Mouse (Mus musculus) E14TG2a.4 (cell line): ENCODE measurements at regions not wholly inside any gene's neighbourhood (a gene's known extent, or its start where the extent isn't known, plus 50 kb on each side); places are given as distances from the start of the nearest gene placed in this dataset.

Experiments used
- CTCF ChIP-seq: conservative IDR thresholded peaks from 2 replicates; pipeline ENCODE4 v1.5.1; 2014; ENCODE audit warnings: low read length
- NANOG ChIP-seq: IDR thresholded peaks from 2 replicates; pipeline ENCODE4 v1.6.1; 2014; ENCODE audit warnings: borderline replicate concordance, low read length, mixed read lengths
- POU5F1 ChIP-seq: IDR thresholded peaks from 2 replicates; pipeline ENCODE4 v1.6.1; 2014; ENCODE audit warnings: low read length, borderline replicate concordance

DNA sequence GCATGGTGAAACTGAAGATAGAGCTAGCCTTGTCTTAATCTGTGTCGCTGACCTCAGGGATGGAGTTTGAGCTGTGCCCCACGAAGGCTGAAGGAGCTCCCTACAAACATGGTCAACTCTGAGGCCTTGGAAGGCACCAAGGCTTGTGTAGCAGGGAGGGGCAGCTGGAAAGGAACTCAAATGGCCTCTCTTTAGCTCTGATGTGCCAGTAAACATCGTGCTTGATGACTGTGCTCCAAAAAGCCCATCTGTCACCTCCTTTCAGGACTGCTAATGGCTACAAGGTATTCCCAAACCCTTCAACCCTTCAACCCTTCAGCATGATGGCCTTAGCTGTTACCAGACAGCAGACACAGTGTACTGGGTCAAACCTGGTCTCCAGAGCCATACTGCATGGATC, 334.3 kb upstream of the Npvf start:
- TF ChIP-seq CTCF: no peak
- no peak for TF ChIP-seq POU5F1
- TF ChIP-seq NANOG: no peak
